Mouse (Mus musculus) ES-Bruce4 (cell line): ENCODE results near the gene A630001G21Rik.

ENCODE experiments used
- CTCF ChIP-seq: IDR thresholded peaks from one replicate; pipeline ENCODE4 v1.8.1; 2011; ENCODE audit warnings: low read depth, low read length
- POLR2A ChIP-seq: IDR thresholded peaks from one replicate; pipeline ENCODE4 v1.8.1; 2011; ENCODE audit warnings: low read length; ENCODE audit not compliant: insufficient read depth

GRCm38 (mm10) chr1:85818121-85818520 lies 39.7 kb upstream of the A630001G21Rik start:
- no peak for TF ChIP-seq CTCF
- TF ChIP-seq POLR2A: no peak
